Mouse (Mus musculus) c-Kit-negative CD71-positive TER-119-positive erythroid progenitor cells, embryonic 14.5 days (primary cell): ENCODE results near the gene Hivep3.
A peak's percentile ranks its signal among the peaks of the same experiment; 100 is the strongest.

Experiments used
- DNase-seq: peaks from one replicate; pipeline ENCODE4 v3.0.0-alpha.2; 2013; ENCODE audit warnings: low read depth, low spot score

Gene Hivep3

DNA sequence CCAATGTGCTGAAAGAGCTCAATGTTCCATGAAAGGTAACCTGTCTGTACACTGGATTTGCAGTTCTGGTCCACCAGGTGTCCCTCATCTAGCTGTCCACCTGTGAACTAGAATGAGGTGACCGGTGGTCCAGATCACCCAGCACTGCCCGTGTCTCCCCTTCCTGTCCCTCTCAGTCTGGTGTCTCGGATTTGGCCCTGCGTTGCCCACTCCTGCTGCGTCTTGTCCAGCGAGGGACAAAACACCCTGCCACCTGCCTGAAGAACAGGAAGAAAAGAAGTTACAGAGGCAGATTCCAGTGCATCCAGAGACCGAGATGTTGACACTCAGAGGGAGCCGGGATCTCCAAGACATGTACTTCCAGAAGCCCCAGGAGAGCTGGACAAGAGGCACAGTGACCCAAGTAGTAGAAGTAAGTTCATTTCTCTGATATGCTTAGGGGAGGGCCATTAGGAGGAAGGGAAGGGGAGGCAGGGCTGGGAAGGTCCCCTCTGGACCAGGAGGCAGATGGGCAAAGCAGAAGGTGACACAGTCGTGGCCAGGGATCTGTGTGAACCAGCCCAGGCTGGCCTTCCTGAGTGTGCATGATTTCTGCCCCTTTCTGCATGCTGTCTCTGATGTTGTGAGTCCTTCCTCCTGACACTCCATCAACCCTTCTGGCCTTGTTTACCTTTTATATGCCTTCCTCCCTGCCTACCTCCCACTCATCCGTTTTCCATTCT, 138.4 kb downstream of the Hivep3 start:
- DNase-seq, result no peak

DNA sequence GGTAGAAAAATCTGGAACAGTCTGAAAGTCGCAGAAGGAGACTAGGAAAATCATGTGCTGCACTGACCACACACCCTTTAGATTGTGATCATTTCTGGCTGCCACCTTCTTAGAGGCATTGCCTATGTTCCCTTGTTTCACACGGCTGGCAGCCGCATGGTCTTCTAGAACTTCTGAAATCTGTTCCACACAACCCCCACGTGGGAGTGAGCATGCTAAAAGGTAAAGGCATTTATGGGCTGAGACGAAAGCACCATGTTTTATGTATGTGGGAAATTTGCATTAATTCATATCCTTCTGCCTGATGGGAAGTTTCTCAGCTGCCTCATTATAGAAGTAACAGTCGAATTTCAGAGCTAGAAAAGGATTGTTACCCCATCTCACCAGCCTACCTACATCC, 140.4 kb downstream of the Hivep3 start:
- DNase-seq, result no peak

DNA sequence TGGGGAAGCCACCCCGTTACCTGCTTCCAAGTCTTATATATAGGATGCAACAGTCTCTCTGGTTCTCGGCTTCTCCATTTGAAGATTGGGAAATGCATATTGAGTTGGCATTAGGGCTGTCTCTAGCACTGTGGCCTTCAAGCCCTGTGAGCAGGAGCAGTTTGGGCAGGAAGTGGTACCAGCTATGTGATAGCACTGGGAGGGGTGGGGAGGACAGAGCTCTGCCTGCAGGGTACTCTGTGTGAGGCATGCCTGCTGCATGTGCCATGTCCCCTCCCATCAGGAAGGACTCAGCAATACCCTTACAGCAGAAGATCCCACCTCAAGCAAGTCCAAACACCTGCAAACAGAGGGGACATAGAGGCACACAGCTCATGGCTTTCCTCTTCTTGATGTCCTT, 142.0 kb downstream of the Hivep3 start:
- no peak for DNase-seq

DNA sequence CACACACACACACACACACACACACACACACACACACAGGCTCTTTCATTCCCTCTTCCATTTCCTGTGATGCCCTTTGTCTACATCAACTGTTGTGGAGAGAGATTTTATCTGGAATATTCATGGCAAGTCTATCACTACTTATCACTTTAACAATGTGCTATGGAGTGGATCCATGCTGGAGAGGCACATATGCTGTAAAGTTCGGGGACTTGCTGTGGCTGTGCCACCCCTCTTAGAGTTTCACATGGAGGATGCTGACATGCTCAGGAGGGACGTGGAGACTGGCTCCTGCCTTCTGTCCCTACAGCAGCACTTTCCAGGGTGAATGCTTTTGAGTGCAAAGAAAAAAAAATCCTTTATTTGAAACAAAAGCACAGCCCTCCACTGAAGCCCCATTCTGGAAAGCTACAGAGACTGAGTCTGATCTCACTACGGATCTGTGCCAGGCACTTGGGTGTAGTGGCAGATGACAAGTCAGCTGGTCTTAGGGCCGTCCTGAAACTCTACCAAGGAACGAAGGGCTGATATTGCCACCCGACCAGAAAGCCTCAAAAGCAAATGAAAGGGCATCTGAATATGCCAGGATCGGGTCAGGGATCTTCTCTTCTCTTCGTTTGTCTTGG, 143.1 kb downstream of the Hivep3 start:
- DNase-seq, result no peak

DNA sequence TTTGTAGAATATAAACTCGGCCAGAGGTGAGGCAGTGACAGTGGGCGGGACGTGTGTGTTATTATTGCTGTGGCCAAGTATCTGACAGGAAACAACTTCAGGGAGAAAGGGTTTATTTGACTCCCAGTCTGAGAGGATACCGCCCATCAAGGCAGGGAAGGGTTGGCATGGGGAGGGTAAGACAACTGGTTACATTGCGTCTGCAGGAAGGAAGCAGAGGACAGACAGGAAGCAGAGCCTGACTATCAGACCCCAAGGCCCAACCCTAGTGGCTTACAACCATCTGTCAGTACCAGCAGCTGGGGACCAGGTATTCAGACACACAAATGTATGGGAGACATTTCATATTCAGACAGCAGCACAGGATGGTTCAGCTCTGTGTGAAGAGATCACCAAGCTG, 144.6 kb downstream of the Hivep3 start:
- no peak for DNase-seq

DNA sequence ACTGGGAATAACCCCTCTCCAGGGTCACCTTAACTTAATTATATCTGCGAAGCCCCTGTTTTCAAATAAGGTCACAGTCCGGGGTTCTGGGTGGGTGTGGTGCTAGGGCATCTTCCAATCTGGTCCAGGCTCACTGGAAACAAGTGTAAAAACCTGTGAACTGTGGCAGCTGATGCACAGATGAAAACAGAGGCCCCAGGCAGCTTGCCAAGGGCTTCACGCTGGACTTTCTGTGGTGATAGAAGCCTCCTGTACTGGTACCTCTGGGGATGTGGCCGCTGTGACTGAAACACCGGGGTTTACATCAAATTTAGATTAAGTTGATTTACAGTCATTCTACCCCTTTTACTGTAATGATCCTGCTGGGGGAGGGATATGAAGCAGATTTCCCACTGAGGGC, 146.1 kb downstream of the Hivep3 start:
- no peak for DNase-seq

DNA sequence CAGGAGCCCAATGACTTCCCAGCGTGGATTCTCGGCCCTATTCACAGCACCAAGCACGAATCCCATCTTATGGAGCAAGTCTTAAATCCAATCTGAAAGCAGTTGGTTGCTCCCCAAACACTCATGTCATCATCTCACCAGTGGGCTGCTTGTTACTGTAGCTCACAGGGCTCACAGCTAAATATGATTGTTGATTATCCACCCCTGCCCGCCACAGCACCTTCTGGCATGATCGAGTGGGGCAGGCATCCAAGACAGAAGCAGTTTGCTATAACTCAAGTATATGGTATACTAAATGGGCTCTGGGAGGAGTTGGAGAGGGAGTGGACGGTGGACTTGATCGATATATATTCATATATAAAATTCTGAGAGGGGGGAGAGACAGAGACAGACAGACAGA, 146.7 kb downstream of the Hivep3 start:
- no peak for DNase-seq

DNA sequence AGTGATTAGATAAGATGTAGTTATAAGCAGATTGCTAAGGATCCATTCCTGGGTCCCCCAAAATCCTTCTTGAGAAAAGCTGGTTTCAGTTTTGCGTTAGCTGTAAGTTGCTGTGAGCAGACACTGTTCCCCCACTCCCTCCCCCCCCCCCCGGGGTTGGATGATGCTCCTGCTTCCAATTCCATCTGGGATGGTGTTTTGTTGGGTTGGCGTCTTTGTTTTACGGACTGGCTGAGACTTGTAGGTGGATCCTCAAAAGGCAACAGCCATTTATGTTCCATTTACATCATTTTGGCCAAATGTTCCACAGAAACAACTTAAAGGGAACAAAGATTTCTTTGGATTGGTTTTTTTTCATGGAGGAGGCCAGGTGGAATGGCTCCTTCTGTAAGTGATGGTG, 147.7 kb downstream of the Hivep3 start:
- DNase-seq, result no peak

DNA sequence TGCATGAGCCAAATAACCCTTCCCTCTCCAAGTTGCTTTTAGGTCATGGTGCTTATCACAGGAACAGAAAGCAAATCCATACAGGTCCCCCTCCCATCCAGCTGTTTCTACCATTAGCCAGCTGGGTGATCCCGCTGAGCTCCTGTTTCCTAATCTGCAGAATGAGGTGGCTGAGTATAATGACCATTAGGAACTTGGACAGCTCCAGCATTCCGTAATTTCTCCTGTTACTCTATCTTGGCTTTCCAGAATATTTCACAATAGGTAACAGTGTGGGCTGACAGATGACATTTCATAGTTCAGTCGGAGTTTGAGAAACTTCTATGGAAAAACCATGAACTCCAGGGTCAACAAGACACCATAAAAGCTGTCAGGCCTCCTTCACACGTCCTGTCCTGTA, 148.8 kb downstream of the Hivep3 start:
- DNase-seq, result no peak

DNA sequence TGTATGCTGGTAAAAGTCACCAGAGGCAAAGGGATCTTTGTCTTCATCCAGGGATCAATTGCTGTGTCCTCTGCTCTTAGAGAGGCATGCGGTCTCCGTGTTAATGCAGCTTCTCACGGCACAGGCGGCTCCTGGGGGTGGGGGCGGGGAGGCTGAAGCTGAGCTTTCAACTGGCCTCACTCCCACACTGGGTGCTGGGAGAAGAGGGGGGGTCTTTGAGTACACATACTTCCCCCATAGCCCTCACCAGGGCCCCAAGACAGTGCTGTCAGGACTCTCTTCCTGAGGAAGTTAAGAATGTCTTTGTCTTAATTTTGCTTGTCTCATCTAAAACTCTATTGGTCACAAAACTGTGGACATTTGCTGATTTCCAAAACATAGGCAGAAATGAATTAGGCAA, 149.2 kb downstream of the Hivep3 start:
- no peak for DNase-seq

DNA sequence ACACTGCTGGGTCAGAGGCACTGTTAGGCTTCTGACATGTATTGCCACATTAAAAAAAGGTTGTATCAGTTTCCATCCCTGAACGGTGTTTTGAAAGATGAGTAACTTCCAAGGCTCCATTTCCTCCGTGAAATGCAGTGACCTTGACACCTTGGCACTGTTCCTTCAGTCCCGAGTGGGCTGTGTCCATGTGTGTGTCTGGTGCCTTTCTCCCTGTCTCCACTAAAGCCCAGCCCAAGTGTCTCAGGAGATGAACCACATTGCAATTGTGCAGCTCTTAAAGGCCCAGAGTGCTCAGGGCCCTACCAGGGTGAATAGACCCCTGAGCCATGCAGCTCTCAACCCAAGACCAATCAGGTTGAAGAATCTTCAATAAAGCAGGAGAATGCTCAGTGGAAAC, 153.0 kb downstream of the Hivep3 start:
- no peak for DNase-seq

DNA sequence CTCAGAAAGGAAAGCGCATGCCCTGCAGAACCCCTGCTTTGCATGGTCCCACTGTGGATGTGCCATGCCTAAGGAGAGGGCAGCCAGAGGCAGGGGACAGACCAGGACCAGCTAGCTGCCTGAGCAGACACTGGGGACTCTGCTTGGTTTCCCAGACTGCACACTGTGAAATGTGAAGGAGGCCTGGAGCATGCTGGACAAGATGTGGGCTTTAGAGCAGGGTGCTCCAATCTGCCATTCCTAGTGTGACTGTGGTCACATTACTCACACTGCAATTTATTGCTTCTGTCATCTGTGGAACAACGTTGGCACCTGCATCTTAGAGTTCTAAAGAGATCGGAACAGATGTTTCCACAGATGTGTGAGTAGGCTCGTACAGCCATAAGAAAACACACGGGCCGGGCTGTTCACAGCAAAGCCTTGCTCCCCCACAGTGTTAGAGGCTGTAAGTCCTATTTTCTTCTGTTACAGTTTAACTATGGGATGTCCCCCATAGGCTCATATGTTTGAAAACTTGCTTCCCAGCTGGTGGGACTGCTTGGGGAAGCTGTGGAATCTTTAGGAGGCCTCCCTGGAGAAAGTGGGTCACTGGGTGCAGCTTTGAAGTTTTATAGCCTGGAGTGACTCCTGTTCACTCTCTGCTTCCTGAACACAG, 154.1 kb downstream of the Hivep3 start:
- DNase-seq, result no peak

DNA sequence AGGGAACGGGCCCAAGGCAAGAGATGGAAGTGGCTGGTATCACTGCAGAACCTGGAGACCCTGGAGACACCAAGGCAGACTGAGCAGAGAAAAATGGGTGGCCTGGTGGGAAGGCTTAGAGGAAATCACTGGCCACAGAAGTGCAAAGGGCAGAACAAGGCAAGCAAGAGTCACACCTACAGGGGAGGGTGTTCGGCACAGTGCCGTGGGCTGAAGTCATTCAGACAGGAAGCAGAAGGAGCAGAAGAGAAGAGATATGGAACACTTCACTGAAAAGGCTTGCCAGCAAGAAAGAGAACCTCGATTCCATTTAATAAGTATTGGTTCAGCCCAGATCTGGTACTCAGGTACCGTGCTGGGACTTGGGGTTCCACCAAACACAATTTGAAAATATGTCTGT, 156.2 kb downstream of the Hivep3 start:
- no peak for DNase-seq

DNA sequence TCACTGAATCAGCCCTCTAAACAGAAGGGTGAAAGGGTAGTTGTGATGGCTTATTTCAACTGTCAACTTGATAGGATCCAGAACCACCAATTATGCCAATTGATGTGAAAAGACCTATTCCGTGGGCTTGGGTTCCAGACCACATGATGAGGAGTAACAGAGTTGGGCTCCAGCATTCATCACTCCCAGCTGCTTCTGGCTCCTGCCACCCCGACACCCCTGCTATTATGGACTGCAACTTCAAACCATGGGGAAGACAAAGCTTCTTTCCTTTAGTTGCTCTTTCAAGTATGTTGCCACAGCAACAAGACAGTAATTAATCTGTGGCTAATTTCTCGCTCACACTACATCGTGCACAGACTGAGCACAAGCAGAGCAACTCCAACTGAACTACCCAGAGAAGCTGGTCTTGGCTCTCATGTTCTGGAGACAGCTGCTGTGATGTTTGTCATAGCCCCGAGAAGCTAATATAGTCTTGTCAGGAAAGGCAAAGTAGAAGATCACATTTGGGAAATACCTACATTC, 159.7 kb downstream of the Hivep3 start:
- DNase-seq, result no peak

DNA sequence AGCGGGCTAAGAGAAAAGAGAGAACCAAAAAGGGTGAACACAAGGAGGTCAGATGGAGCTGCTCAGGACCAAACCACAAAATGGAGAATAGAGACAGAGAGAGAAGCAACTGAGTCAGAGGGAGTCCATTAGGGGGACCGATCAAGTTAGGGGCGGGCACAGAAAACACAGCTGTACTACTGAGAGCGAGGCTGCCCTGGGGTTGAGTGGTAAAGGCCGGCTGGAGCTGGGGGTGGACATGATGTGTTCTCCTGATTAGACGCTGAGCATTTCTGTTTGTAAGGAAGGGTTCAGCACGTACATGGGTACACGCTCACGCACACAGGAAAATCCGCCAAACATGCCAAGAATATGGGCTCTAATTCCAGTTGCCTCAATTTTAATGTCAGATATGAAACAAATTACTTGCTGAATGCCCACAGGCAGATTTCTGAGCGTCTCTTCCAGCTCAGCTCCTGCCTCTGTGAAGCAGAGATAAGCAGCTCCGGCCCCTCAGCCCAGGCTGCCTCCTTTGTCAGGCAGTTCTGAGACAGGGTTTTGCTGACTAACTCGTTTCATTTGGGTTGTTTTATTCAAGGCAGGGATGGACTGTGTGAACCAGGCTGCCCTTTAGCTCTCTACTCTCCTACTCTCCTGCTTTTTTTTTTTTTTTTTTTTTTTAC, 161.3 kb downstream of the Hivep3 start:
- peak; percentile 64 for DNase-seq

DNA sequence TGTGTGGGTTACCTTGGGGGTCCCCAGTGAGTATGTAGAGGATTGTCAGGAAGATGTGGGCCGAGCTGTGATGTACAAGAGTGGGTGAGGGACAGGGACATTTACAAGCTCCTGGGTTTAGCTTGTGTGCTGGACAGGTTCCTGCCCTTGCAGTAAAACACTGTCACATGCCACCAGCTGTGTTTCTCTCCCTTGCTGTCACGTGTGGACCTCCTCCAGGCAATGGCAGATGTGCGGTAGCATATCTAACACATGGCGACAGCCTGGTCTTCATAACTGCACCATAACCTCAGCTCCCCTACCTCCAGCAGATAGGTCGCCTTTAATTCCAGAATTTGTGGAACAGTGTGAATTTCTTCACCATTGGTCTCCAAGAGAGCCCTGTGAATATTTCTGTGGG, 161.9 kb downstream of the Hivep3 start:
- DNase-seq, result peak; percentile 17

DNA sequence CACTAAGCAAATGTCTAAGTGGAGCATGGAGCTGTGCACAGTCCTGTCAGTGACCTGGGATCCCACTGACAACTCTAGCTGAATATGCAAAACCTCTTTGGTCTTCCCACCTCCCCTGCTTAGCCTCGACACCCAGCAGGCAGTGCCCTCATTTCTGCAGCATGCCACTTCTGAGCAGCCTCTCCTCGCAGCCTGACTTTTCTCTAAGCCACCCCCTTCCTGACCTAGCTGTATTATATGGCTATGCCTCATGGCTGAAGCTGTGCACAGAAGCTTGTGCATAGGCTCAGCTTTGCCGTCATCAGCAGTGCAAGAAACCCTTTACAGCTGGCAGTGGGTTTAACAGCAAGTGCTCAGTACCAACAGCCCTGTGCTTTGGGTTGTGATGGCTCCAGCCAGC, 163.0 kb downstream of the Hivep3 start:
- no peak for DNase-seq

DNA sequence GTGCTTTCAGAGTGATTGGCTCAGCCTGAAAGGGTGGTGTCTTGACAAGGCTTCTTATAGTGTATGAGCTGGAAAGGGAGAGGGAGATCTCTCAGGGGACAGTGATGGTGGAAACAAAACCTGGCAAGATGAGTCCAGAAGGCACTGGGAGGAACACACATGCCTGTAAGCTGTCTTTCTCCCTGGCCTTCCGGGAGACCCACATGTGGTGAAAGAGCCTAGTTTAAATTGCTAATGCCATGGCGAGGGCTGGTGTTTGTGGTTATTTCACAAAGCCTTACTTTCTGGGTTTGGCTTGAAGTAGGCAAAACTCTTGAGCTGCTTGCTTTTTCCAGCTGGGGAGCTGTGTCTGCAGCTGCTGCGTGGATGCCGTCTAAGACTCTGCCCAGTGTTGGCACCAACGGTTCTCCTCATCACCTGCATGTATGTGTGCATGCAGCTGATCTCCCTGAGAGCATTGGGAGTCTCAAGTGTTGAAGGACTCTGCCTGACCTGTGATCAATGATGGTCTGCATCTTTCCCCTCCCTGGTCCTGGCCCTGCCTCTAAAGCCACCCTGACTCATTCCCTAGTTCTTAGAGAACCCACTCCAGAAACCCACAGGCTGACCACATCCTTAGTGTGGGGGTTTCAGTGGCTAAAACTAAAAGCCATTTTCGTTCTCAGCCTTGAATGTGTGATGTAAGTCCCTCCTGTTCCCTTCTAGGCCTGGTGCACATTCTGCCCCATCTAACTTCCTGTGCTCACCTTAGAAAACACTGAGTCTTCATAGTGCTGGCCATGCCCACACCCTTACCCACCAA, 163.7 kb downstream of the Hivep3 start:
- no peak for DNase-seq

DNA sequence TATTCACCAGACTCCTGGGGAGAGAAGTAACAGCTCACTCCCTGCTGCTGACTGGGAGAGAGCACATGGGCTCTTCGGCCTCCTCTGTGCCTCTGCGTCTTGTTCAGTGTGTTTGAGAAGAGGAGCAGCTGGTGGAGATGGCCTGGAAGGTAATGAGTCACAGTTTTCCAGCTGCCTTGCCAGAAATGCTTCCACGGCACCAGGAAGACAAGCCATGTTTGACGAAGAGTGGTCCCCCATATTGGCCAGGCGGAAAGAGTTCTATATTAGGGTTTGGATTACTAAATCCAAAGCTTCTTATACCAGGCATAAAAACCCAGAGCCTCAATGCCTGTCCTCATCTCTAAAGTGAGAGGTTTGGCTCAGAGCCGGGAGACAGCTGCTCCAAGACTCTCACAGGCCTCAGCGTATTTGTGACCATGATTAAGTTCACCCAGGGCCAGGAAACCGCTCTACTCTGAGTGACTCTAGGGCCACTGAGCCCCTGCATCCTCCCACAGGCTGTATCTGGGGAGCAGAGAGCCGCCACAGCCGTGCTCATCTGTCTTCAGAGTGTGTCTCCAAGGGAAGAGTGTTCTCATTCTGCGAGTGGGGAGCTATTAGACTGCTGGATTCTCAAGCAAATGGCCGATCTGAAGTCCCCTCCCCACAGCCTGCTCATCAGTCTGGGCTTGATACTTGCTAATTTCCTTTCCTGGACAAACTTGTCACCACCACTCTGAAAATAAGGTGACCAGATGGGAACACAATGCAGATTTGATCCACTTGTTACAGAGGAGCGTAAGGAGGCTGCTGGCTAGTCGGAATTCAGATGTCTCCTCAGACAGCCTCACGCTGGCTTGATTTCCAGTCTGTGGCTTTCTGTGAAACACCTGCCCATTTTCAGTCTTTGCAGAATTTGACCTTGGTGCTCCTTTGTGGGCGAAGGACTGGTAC, 168.2 kb downstream of the Hivep3 start:
- DNase-seq, result no peak

DNA sequence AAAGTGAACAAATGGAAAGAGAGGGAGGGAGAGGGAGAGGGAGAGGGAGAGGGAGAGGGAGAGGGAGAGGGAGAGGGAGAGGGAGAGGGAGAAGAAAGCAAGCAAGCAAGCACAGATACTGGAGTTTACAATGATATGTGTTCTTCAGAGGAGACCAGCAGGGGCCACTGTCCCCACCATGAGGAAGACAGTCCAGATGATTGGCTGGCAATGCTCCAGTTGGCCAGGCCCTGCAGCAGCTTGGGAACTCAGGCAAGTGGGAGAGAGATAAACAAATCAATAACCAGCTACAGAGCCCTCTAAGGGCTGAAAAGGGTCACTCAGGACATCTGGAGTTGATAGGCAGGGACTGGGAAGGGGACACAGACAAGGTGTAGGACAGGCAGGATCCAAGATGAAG, 169.7 kb downstream of the Hivep3 start:
- DNase-seq, result no peak
